Mouse (Mus musculus): ENCODE measurements around the gene Gpr85. TPM values are rescaled to one million over a fixed set of nuclear protein-coding genes. Genes with fewer than 3 reads are reported as not detected.

The Gpr85 gene
- 0.21 TPM for total RNA-seq (2023)

DNA sequence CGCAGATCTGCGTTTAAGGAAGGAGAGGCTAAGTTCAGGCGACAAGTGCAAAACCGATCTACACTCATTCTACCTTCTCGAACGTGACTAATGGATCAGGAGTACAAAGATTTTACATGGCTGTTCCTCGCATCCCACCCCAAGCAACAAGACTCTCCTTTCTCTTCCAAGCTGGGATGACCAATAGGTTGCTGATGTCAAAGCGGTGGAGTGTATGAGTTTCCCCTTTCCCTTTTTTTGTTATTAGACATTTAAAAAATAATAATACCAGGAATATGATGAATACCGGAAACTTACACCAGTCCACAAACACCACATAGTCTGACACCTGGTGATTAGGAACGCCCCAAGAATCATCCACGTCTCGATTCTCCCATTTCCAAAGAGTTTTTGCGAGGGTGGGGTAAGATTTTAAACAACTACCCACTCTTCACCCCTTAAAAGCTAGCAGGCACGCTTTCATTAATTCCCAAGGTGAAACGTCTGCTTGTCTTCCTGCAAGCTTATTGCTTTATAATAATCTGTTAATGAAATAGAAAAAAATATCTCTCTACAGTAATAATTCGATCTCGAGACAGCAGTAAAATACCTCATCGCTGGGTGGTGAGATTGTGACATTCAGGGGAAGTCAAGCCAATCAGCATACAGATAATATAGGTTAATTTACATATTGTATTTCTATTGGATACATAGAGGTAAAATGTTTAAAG is at the start of gene Gpr85:
Gene Gpr85 (minus strand): TSS at position 598 of the 710 bp plus-strand sequence.

DNA sequence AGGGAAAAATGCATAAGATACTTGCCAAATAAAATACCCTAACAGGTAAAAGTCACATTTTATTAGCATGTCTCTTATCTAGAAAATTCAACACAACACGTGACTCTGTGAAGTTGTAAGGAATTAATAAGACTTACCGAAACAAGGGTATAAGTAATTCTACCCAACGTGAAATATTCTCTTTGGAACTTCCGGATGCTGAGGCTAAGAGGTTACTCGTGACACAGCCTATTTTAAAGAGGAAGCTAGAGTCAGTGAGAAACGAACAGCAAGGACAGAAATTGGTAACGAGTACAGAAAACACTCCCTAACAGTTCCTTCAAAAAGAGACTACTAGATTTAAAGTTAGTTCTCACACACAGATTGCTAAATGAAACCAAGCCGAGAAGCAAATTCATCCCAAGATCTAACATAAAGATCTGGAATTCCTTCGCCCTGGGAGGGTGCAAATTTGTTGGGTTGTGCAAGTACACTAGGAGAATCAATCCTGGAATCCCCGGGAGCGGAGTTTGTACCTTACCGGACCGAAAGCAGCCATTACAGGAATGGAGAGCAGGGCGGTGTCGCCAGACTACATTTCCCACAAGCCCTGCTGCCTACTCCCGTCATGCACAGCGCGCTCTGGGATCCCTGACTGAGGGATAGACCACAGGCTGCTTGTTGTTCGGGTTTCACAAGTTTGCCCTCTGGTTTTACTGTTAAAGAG is 31.3 kb upstream of the Gpr85 start, which contains the start of gene 2610001J05Rik:
Gene 2610001J05Rik (minus strand): TSS at position 600 of the 706 bp plus-strand sequence.

Other genes starting within 250 kb of the Gpr85 start
- 48.7 TPM for gene Tmem168, start 231.8 kb downstream of the Gpr85 start, total RNA-seq (2023)
- 23.3 TPM for gene Bmt2, start 162.0 kb downstream of the Gpr85 start, total RNA-seq (2023)
- 32.5 TPM for gene 2610001J05Rik, start 31.6 kb upstream of the Gpr85 start, total RNA-seq (2023)

Measured in CD8-positive naive resting alpha-beta T cell, adult 57 days (primary cell).